Mouse (Mus musculus) heart, postnatal 0 days (tissue): Measurements from ENCODE around the gene Tor3a. TPM values are rescaled to one million over a fixed set of nuclear protein-coding genes. Genes with fewer than 3 reads are reported as not detected.

Source experiments
- ATAC-seq: fragments of 200-750 bp; cut with Nextera tagmentation; 2 replicates; pipeline ENCODE4 v1.8.0; 2017; ENCODE audit warnings: low read depth, moderate number of reproducible peaks, moderate library complexity; ENCODE audit not compliant: insufficient read depth
- DNase-seq: peaks from one replicate; pipeline ENCODE4 v3.0.0-alpha.2; 2016; ENCODE audit warnings: low spot score
- H3K27ac ChIP-seq: fragments of 300-500 bp; sonication (generic); 2 replicates; pipeline ENCODE4 v1.5.1; 2014; ENCODE audit warnings: low read depth, mild to moderate bottlenecking
- H3K27me3 ChIP-seq: fragments of 300-500 bp; sonication (generic); 2 replicates; pipeline ENCODE4 v1.6.1; 2014; ENCODE audit warnings: low read length, mixed read lengths; ENCODE audit not compliant: control insufficient read depth, insufficient read depth
- H3K36me3 ChIP-seq: fragments of 300-500 bp; sonication (generic); replicated peaks from 2 replicates; pipeline ENCODE4 v1.6.1; 2014; ENCODE audit warnings: low read length, mixed read lengths; ENCODE audit not compliant: control insufficient read depth, insufficient read depth
- H3K4me1 ChIP-seq: fragments of 300-500 bp; sonication (generic); 2 replicates; pipeline ENCODE4 v1.6.1; 2014; ENCODE audit warnings: antibody characterized with exemption; ENCODE audit not compliant: control insufficient read depth, insufficient read depth
- H3K4me2 ChIP-seq: fragments of 300-500 bp; sonication (generic); 2 replicates; pipeline ENCODE4 v1.6.1; 2014; ENCODE audit warnings: low read depth, mild to moderate bottlenecking, low read length, moderate library complexity
- H3K4me3 ChIP-seq: fragments of 300-500 bp; sonication (generic); 2 replicates; pipeline ENCODE4 v1.5.1; 2014; ENCODE audit warnings: low read depth, low read length
- H3K9ac ChIP-seq: fragments of 300-500 bp; sonication (generic); replicated peaks from 2 replicates; pipeline ENCODE4 v1.6.1; 2014; ENCODE audit warnings: low read depth, low read length, mixed read lengths
- H3K9me3 ChIP-seq: fragments of 300-500 bp; sonication (generic); replicated peaks from 2 replicates; pipeline ENCODE4 v1.6.1; 2016; ENCODE audit warnings: low read length; ENCODE audit not compliant: control insufficient read depth
- CTCF ChIP-seq: IDR thresholded peaks from 2 replicates; pipeline ENCODE4 v1.5.1; 2016; ENCODE audit warnings: antibody characterized with exemption, control low read depth, low read depth
- EP300 ChIP-seq: IDR thresholded peaks from 2 replicates; pipeline ENCODE4 v1.6.1; 2016; ENCODE audit warnings: antibody characterized with exemption, low read depth
- WGBS: fragments of 180-500 bp; shearing (Covaris S2); extraction: QIAGEN DNeasy Blood & Tissue Kit; methylation state at CpG from one replicate; pipeline ENCODE4 v1.1.7; 2014; 5-methylcytosine and 5-hydroxymethylcytosine counted together
- polyA plus RNA-seq: library from polyadenylated mRNA; unstranded; fragments of >200 nt; fragmentation: Nextera tagmentation; extraction: Ambion mirVana; gene quantifications from 2 replicates; pipeline ENCODE4 v1.2.1, GENCODE M21; 2015
- total RNA-seq: library from RNA; depleted of rRNA; stranded (reverse); fragments of >200 nt; gene quantifications from 2 replicates; pipeline ENCODE4 v1.2.3, GENCODE M21; 2014; ENCODE audit warnings: low replicate concordance; rRNA removed

Tor3a gene
- 6.5 and 59.8 TPM in 2 replicates for total RNA-seq
- polyA plus RNA-seq = 7.1 and 7.6 TPM in 2 replicates

DNA sequence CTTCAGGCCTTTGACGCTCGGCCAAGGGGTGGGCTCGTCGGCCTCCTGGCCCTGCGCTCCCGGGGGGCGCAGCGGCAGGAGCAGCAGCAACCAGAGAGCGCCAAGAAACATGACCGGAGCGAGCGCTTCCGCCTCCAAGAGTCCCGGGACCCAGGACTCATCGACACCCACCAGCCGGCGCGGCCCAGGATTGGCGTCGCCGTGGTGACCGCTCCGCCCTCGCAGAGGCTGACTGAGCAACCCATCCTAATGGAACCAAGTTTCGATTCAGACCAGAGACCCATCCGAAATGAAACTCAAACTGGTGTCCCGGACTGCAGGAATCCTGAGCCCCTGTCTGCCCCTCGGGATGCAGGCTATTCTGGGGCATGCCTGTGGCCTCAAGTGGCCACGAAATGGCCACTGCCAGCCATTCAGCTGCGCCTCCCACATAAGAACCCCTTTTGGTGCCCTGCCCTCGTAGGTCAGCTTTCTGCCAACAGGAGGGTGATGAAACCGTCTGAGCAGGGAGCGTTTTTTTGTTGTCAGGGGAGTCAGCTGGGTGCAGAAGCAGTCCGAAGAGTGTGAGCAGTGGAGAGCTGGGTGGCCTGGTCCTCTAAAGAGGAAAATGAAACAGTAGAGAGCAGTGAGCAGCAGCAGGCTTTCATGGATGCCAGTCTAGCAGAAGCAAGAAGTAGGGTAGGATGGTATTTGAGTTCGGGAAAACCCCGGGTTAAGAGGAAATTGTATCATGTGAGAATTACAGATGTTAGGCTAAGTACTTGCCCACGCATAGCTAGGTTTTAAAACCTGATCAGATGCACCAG lies at the start of gene Tor3a:
Gene Tor3a (minus strand): TSS at position 162 of the 806 bp plus-strand sequence.
- DNase-seq (peak; percentile 65), ATAC-seq (peak; percentile 85)
- peak within 1 kb of the TSS; percentile 71 for H3K9ac ChIP-seq
- peak within 1 kb of the TSS; percentile 65 for H3K27ac ChIP-seq
- peaks cover 4% of the 10 kb centered on the region; the same call in 1 of the 2 replicates for H3K4me1 ChIP-seq
- 6% methylated on average over 37 of the region's 37 CpGs for WGBS
- H3K27me3 ChIP-seq = no peaks in the 10 kb centered on the region
- TF ChIP-seq CTCF (no peak), EP300 (no peak)
- H3K4me3 ChIP-seq = peak within 1 kb of the TSS; percentile 72
- no peaks in the 10 kb centered on the region for H3K36me3 ChIP-seq
- H3K4me2 ChIP-seq = peak within 1 kb of the TSS; percentile 89
- no peaks in the 10 kb centered on the region for H3K9me3 ChIP-seq

DNA sequence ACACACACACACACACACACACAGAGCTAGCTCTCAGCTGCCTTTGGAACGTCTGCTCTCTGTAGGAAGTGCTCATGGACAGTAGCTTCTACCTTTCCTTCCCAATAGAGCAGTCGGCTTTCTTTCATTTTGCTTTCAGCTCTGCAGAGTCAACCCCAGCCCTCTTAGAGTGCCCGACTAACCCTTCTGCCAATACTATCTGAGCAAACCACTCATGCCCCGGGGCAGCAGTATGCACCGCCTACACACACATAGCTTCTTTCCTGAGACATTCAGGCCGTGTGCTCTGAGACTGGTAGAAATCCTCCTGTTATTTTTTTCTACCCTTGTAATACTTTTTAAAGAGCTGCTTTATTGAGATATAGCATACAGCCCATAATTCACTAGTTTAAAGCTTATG lies 47.9 kb upstream of the Tor3a start:
- ATAC-seq (no peak), DNase-seq (no peak)
- Histone ChIP-seq H3K9me3 (no peaks in the 10 kb centered on the region), H3K27ac (no peak overlapping the region), H3K36me3 (no peaks in the 10 kb centered on the region), H3K27me3 (0 out of 2 replicates have a peak, but pooled peaks cover 7% of the 10 kb centered on the region), H3K4me2 (no peak overlapping the region), H3K9ac (no peak overlapping the region), H3K4me1 (peaks cover 13% of the 10 kb centered on the region; the same call in 1 of the 2 replicates), H3K4me3 (no peak overlapping the region)
- WGBS = 51% methylated on average over 6 of the region's 6 CpGs
- no peak for TF ChIP-seq CTCF
- TF ChIP-seq EP300 = no peak

DNA sequence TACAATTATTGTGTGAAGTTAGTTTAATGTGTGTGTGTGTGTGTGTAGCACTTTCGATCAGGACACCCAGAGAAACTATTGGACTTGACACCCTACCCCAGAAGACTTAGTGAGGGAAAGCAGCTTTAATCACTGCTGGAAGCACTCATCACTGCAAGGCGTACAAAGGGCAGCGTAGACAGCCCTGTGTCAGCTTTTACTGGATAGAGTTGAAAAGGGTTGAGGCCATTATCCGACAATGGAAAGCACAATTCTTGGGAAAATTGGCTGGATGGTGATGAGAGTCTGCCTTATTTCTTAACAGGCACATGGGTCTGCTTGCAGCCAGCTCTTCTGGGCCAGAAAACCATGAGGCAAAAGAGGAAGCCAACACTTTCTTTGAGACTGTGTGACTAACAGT lies 45.9 kb upstream of the Tor3a start:
- Histone ChIP-seq H3K27me3 (0 out of 2 replicates have a peak, but pooled peaks cover 7% of the 10 kb centered on the region), H3K9me3 (no peaks in the 10 kb centered on the region), H3K27ac (no peak overlapping the region), H3K9ac (no peak overlapping the region), H3K4me1 (peaks cover 13% of the 10 kb centered on the region; the same call in 1 of the 2 replicates), H3K4me3 (no peak overlapping the region), H3K36me3 (no peaks in the 10 kb centered on the region), H3K4me2 (no peak overlapping the region)
- DNase-seq (no peak), ATAC-seq (no peak)
- TF ChIP-seq EP300 = no peak
- 64% methylated on average over 4 of the region's 4 CpGs for WGBS

DNA sequence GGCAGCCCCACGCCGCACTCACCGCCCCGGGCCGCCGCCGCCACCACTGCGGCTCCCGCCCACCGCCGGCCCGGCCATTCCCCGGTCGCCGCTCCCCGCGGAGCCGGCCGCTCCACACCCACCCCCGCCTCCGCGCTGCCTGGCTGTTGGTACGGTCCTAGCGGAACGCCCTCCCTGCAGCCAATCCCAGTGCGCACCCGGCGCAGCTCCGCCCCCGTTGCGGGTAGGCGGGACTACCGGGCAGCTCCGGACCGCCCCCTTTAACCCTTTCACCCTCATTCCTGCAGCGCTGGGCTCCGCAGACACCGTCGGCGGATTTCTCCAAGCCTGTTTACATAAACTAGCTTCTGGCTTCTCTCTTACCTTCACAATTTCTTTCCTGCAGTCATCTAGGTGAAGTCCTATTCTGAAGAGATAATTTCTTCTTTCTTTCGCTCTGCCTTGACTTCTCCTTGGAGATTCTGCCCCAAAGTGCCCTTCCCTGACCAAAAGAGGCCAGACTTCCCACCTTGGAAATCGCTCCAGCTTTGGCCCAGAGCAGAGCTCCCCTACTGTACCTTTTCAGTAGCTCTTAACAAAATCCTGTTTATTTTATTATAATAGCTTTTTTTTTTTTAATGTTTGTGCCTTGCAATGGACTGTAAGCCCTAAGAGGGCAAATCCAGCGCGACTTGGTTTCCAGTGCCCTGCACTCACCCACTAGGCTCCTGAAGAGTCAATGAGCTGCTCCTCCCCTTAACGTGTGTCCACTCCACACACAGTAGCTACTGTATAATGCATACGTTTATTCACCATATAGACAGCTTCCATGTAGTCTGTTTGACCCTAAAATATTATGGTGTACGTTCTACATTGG lies 45.0 kb upstream of the Tor3a start, which contains the start of gene Fam20b:
Gene Fam20b (minus strand): TSS at position 137 of the 856 bp plus-strand sequence.
- H3K27ac ChIP-seq = peak within 1 kb of the TSS; percentile 94
- TF ChIP-seq CTCF = no peak; the same call in 1 of the 2 replicates
- no peak for TF ChIP-seq EP300
- peak; percentile 98 for ATAC-seq

DNA sequence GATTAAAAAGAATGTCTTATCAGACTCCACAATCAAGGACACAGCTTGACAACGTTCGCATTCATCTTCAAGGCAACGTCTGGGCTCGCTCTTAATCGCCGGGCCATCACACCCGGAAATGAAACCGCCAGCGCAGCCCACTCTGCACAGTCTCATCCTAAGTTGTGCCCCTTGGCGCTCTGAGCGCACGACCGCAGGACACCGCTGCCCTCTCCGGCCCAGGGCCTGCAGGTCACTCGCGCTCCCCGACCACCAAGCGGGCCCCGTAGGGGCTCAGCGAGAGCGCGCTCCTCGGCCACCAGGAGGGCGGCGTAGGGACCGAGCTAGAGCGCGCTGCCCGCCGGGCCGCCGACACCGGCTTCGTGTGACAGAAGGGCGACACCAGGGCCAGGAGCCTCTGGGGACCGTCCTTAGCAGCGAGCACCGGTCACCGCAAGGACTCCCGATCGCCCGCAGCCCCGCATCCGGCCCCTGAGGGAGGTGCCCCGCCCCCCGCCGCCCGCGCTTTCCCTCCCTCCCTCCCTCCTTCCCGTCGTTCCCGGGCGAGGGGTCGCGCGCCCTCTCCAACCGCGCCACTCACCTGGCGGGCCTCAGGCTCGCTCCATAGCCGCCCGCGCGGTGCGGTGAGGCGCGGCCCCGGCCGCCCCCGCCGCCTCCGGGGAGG lies 44.3 kb upstream of the Tor3a start:
- TF ChIP-seq EP300 (no peak), CTCF (no peak)
- H3K9me3 ChIP-seq = no peaks in the 10 kb centered on the region
- no peaks in the 10 kb centered on the region for H3K36me3 ChIP-seq
- DNase-seq (peak; percentile 61), ATAC-seq (peak; percentile 80)
- peak overlapping the region; percentile 85 for H3K9ac ChIP-seq
- H3K4me3 ChIP-seq = peak overlapping the region; percentile 68
- H3K4me1 ChIP-seq = peaks cover 13% of the 10 kb centered on the region; the same call in 1 of the 2 replicates
- peak overlapping the region; percentile 94 for H3K27ac ChIP-seq
- H3K27me3 ChIP-seq = 0 out of 2 replicates have a peak, but pooled peaks cover 7% of the 10 kb centered on the region
- H3K4me2 ChIP-seq = peak overlapping the region; percentile 73
- WGBS = under 1% methylated on average over 39 of the region's 73 CpGs

More for the DNA sequence above, 45.0 kb upstream of the Tor3a start, which contains the start of gene Fam20b:
- Histone ChIP-seq H3K4me1 (peaks cover 13% of the 10 kb centered on the region; the same call in 1 of the 2 replicates), H3K36me3 (no peaks in the 10 kb centered on the region), H3K4me2 (peak within 1 kb of the TSS; percentile 73), H3K9me3 (no peaks in the 10 kb centered on the region), H3K27me3 (0 out of 2 replicates have a peak, but pooled peaks cover 7% of the 10 kb centered on the region), H3K9ac (peak within 1 kb of the TSS; percentile 85), H3K4me3 (peak within 1 kb of the TSS; percentile 68)
- DNase-seq = peak; percentile 94
- WGBS = 3% methylated on average over 34 of the region's 47 CpGs
